Mouse (Mus musculus) forebrain, embryonic 15.5 days (tissue): ENCODE results near the gene Clec2l. TPM values are rescaled to one million over a fixed set of nuclear protein-coding genes. Genes with fewer than 3 reads are reported as not detected.

ENCODE experiments used
- ATAC-seq: fragments of 200-750 bp; cut with Nextera tagmentation; replicated peaks from 2 replicates; pipeline ENCODE4 v1.8.0; 2017; ENCODE audit warnings: mild to moderate bottlenecking, moderate TSS enrichment, moderate library complexity
- H3K27ac ChIP-seq: fragments of 300-500 bp; sonication (generic); replicated peaks from 2 replicates; pipeline ENCODE4 v1.5.1; 2015; ENCODE audit warnings: mild to moderate bottlenecking, inconsistent platforms
- H3K27me3 ChIP-seq: fragments of 300-500 bp; sonication (generic); 2 replicates; pipeline ENCODE4 v1.6.1; 2015; ENCODE audit warnings: inconsistent platforms
- H3K36me3 ChIP-seq: fragments of 300-500 bp; sonication (generic); 2 replicates; pipeline ENCODE4 v1.6.1; 2015; ENCODE audit warnings: mild to moderate bottlenecking, inconsistent platforms
- H3K4me1 ChIP-seq: fragments of 300-500 bp; sonication (generic); 2 replicates; pipeline ENCODE4 v1.6.1; 2015; ENCODE audit warnings: inconsistent platforms
- H3K4me2 ChIP-seq: fragments of 300-500 bp; sonication (generic); replicated peaks from 2 replicates; pipeline ENCODE4 v1.6.1; 2015; ENCODE audit warnings: mild to moderate bottlenecking, inconsistent platforms
- H3K4me3 ChIP-seq: fragments of 300-500 bp; sonication (generic); 2 replicates; pipeline ENCODE4 v1.5.1; 2015; ENCODE audit warnings: mild to moderate bottlenecking, inconsistent platforms
- H3K9ac ChIP-seq: fragments of 300-500 bp; sonication (generic); replicated peaks from 2 replicates; pipeline ENCODE4 v1.6.1; 2015; ENCODE audit warnings: mild to moderate bottlenecking, inconsistent platforms
- H3K9me3 ChIP-seq: fragments of 300-500 bp; sonication (generic); 2 replicates; pipeline ENCODE4 v1.6.1; 2016; ENCODE audit warnings: inconsistent platforms
- WGBS: fragments of 180-500 bp; shearing (Covaris S2); methylation state at CpG from one replicate; pipeline ENCODE4 v1.1.7; 2015; ENCODE audit warnings: mixed read lengths; 5-methylcytosine and 5-hydroxymethylcytosine counted together
- polyA plus RNA-seq: library from polyadenylated mRNA; unstranded; fragments of >200 nt; fragmentation: Nextera tagmentation; extraction: Ambion mirVana; gene quantifications from 2 replicates; pipeline ENCODE4 v1.2.1, GENCODE M21; 2015

The Clec2l gene
- polyA plus RNA-seq = 8.6 and 14.4 TPM in 2 replicates

- H3K4me3 ChIP-seq = peak within 1 kb of the TSS; percentile 63
- H3K4me2 ChIP-seq = peak within 1 kb of the TSS; percentile 85
- peak within 1 kb of the TSS; percentile 66 for H3K9ac ChIP-seq
- ATAC-seq = peak; percentile 89
- WGBS = under 1% methylated on average over 84 of the region's 84 CpGs
- H3K27ac ChIP-seq = peak within 1 kb of the TSS; percentile 28; the same call in 1 of the 2 replicates
- H3K4me1 ChIP-seq = 0 out of 2 replicates have a peak, but pooled peaks cover 3% of the 10 kb centered on the region
- H3K36me3 ChIP-seq = no peaks in the 10 kb centered on the region
- no peaks in the 10 kb centered on the region for H3K9me3 ChIP-seq
- H3K27me3 ChIP-seq = 0 out of 2 replicates have a peak, but pooled peaks cover 3% of the 10 kb centered on the region
These were observed at the start of gene Clec2l for GRCm38 (mm10) chr6:38662714-38663615. Gene Clec2l, plus strand, starts transcription at chr6:38663069.

- no peaks in the 10 kb centered on the region for H3K27me3 ChIP-seq
- ATAC-seq = no peak
- no peaks in the 10 kb centered on the region for H3K4me1 ChIP-seq
- H3K9ac ChIP-seq = no peak overlapping the region
- H3K36me3 ChIP-seq = peaks cover 28% of the 10 kb centered on the region
- 95% methylated on average over 1 of the region's 1 CpGs for WGBS
- H3K27ac ChIP-seq = no peak overlapping the region
- H3K4me2 ChIP-seq = no peak overlapping the region
- H3K9me3 ChIP-seq = no peaks in the 10 kb centered on the region
- H3K4me3 ChIP-seq = no peak overlapping the region
These were observed 40.5 kb upstream of the Clec2l start for GRCm38 (mm10) chr6:38622406-38622805.

- Histone ChIP-seq H3K9ac (no peak overlapping the region), H3K9me3 (no peaks in the 10 kb centered on the region), H3K36me3 (peaks cover 19% of the 10 kb centered on the region), H3K4me3 (no peak overlapping the region), H3K4me2 (no peak overlapping the region), H3K4me1 (no peaks in the 10 kb centered on the region), H3K27me3 (no peaks in the 10 kb centered on the region), H3K27ac (no peak overlapping the region)
- 82% methylated on average over 2 of the region's 2 CpGs for WGBS
- no peak for ATAC-seq
These were observed 39.4 kb upstream of the Clec2l start for GRCm38 (mm10) chr6:38623457-38623856.

GRCm38 (mm10) chr6:38624439-38624838, 38.4 kb upstream of the Clec2l start:
- H3K27me3 ChIP-seq = no peaks in the 10 kb centered on the region
- WGBS = 67% methylated on average over 1 of the region's 1 CpGs

GRCm38 (mm10) chr6:38626086-38626485, 36.8 kb upstream of the Clec2l start:
- Histone ChIP-seq H3K9me3 (no peaks in the 10 kb centered on the region), H3K4me2 (no peak overlapping the region), H3K27ac (no peak overlapping the region), H3K4me3 (no peak overlapping the region), H3K4me1 (no peaks in the 10 kb centered on the region), H3K36me3 (no peaks in the 10 kb centered on the region), H3K27me3 (no peaks in the 10 kb centered on the region), H3K9ac (no peak overlapping the region)
- no peak for ATAC-seq
- WGBS = 94% methylated on average over 5 of the region's 5 CpGs

More at GRCm38 (mm10) chr6:38624439-38624838, 38.4 kb upstream of the Clec2l start:
- ATAC-seq = no peak
- Histone ChIP-seq H3K9ac (no peak overlapping the region), H3K27ac (no peak overlapping the region), H3K4me1 (no peaks in the 10 kb centered on the region), H3K4me3 (no peak overlapping the region), H3K4me2 (no peak overlapping the region), H3K36me3 (peaks cover 9% of the 10 kb centered on the region; the same call in 1 of the 2 replicates), H3K9me3 (no peaks in the 10 kb centered on the region)

- WGBS = 97% methylated on average over 4 of the region's 4 CpGs
- no peaks in the 10 kb centered on the region for H3K27me3 ChIP-seq
These were observed 35.8 kb upstream of the Clec2l start for GRCm38 (mm10) chr6:38627081-38627480.

GRCm38 (mm10) chr6:38627486-38627885, 35.4 kb upstream of the Clec2l start:
- no peaks in the 10 kb centered on the region for H3K9me3 ChIP-seq
- no peak overlapping the region for H3K9ac ChIP-seq
- no peak overlapping the region for H3K4me2 ChIP-seq
- H3K4me1 ChIP-seq = no peaks in the 10 kb centered on the region
- H3K27me3 ChIP-seq = no peaks in the 10 kb centered on the region
- no peak for ATAC-seq
- H3K4me3 ChIP-seq = no peak overlapping the region
- H3K27ac ChIP-seq = no peak overlapping the region
- WGBS = 82% methylated on average over 4 of the region's 4 CpGs
- no peaks in the 10 kb centered on the region for H3K36me3 ChIP-seq

More at GRCm38 (mm10) chr6:38627081-38627480, 35.8 kb upstream of the Clec2l start:
- Histone ChIP-seq H3K9me3 (no peaks in the 10 kb centered on the region), H3K4me3 (no peak overlapping the region), H3K27ac (no peak overlapping the region), H3K9ac (no peak overlapping the region), H3K4me2 (no peak overlapping the region), H3K36me3 (no peaks in the 10 kb centered on the region), H3K4me1 (no peaks in the 10 kb centered on the region)
- ATAC-seq = no peak

GRCm38 (mm10) chr6:38629556-38629955, 33.3 kb upstream of the Clec2l start:
- no peak for ATAC-seq
- no peaks in the 10 kb centered on the region for H3K4me1 ChIP-seq
- no peak overlapping the region for H3K4me2 ChIP-seq
- H3K9me3 ChIP-seq = no peaks in the 10 kb centered on the region
- 100% methylated on average over 1 of the region's 1 CpGs for WGBS
- no peak overlapping the region for H3K27ac ChIP-seq
- no peak overlapping the region for H3K4me3 ChIP-seq
- no peak overlapping the region for H3K9ac ChIP-seq
- peaks cover 3% of the 10 kb centered on the region; the same call in 1 of the 2 replicates for H3K27me3 ChIP-seq
- H3K36me3 ChIP-seq = no peaks in the 10 kb centered on the region

GRCm38 (mm10) chr6:38632826-38633225, 30.0 kb upstream of the Clec2l start:
- no peaks in the 10 kb centered on the region for H3K9me3 ChIP-seq
- no peak for ATAC-seq
- peaks cover 21% of the 10 kb centered on the region for H3K4me1 ChIP-seq
- H3K27me3 ChIP-seq = peaks cover 31% of the 10 kb centered on the region
- no peak overlapping the region for H3K27ac ChIP-seq
- H3K4me2 ChIP-seq = no peak overlapping the region
- no peak overlapping the region for H3K9ac ChIP-seq
- 89% methylated on average over 2 of the region's 2 CpGs for WGBS
- no peaks in the 10 kb centered on the region for H3K36me3 ChIP-seq
- no peak overlapping the region for H3K4me3 ChIP-seq

- no peak overlapping the region for H3K9ac ChIP-seq
- H3K4me1 ChIP-seq = peaks cover 21% of the 10 kb centered on the region
- ATAC-seq = no peak
- H3K9me3 ChIP-seq = no peaks in the 10 kb centered on the region
- H3K4me2 ChIP-seq = no peak overlapping the region
- no peak overlapping the region for H3K4me3 ChIP-seq
- H3K27ac ChIP-seq = no peak overlapping the region
- H3K27me3 ChIP-seq = peaks cover 41% of the 10 kb centered on the region
- no peaks in the 10 kb centered on the region for H3K36me3 ChIP-seq
- WGBS = 80% methylated on average over 8 of the region's 8 CpGs
These were observed 28.4 kb upstream of the Clec2l start for GRCm38 (mm10) chr6:38634461-38634860.

GRCm38 (mm10) chr6:38635941-38636851, 26.7 kb upstream of the Clec2l start:
- ATAC-seq = peak; percentile 78
- H3K4me3 ChIP-seq = peak overlapping the region; percentile 57
- peak overlapping the region; percentile 100 for H3K4me2 ChIP-seq
- H3K27me3 ChIP-seq = peaks cover 49% of the 10 kb centered on the region
- under 1% methylated on average over 63 of the region's 72 CpGs for WGBS
- peak overlapping the region; percentile 39 for H3K9ac ChIP-seq
- peaks cover 21% of the 10 kb centered on the region for H3K4me1 ChIP-seq
- H3K36me3 ChIP-seq = no peaks in the 10 kb centered on the region
- H3K27ac ChIP-seq = no peak overlapping the region
- no peaks in the 10 kb centered on the region for H3K9me3 ChIP-seq
